Mouse (Mus musculus) common myeloid progenitor, adult 5-6 weeks (primary cell): Measurements from ENCODE around the gene Plcb1. TPM values are rescaled to one million over a fixed set of nuclear protein-coding genes. Genes with fewer than 3 reads are reported as not detected.
"Not testable (repeated sequence)": the region's sequence is repeated elsewhere in the genome, so short reads cannot be mapped to it uniquely, and the experiment has no call there.

Source experiments
- ATAC-seq: replicated peaks from 2 replicates; pipeline ENCODE4 v1.8.0; 2016; ENCODE audit warnings: low read depth, mild to moderate bottlenecking, moderate TSS enrichment, inconsistent platforms; ENCODE audit not compliant: poor library complexity, severe bottlenecking
- total RNA-seq: library from RNA; stranded (forward); fragments of 200-1000, 187-1606 nt; gene quantifications from 2 replicates; pipeline ENCODE4 v1.2.3, GENCODE M21; 2017

The Plcb1 gene
- total RNA-seq, 1 experiment from 2014 or later: 3.8 TPM

DNA sequence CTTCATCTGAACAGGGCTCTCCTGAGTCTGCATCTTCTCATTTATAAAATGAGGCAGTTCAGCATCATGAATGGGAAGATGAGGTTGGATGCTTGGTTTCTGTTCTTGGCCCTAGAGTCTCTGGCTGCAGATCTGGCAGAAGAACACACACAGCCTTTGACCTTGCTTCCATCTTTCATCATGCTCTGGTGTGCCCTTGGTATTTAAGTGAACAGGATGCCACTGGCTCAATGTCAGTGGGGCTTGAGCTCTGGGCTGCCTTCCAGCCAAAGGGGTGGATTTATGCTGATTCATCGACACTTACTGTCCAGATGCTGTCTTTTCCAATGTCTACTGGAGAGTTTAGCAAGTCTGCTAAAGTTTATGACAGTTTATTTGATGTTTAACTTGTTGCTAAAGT, 161.0 kb downstream of the Plcb1 start:
- no peak for ATAC-seq

- ATAC-seq: peak; percentile 22; the same call in 1 of the 2 replicates
Observed at GRCm38 (mm10) chr2:134952088-134952487, 166.2 kb downstream of the Plcb1 start.

DNA sequence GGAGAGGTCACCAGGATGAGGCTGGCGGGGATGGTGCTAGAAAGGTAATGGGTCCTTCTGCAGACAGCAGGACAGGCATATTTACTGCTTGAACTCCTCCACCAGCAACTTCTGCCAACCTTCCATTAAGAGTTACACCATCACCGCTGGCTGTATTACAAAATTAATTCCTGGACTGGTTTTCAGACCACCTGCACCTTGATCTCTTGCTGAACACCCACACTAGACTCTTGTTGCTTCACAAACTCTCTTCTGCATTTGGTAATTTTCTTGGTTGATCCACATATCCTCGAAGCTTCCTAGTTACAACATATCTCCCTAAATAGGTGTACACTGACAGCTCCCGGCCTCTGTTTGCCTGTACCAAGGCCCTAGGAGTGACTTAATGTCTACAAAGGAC, 170.6 kb downstream of the Plcb1 start:
- ATAC-seq: no peak

DNA sequence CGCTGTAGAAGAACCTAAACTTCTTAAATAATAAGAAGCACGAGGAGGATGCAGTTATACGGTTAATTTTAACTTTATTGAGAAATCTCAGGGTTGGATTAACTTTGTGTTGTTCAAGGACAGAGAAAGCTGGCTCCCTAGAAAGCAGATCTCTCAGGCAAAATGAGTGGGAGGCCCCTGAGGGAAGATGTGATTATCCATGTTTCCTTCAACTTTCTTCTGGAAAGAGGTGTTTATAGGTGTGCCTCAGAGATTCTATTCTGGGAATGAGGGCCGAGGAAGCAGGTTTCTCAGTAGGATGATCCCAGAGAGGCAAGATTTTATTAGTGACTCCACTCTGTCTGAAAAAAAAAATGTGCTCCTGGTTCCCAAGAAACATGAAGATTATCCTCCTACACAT, 180.3 kb downstream of the Plcb1 start:
- no peak for ATAC-seq

DNA sequence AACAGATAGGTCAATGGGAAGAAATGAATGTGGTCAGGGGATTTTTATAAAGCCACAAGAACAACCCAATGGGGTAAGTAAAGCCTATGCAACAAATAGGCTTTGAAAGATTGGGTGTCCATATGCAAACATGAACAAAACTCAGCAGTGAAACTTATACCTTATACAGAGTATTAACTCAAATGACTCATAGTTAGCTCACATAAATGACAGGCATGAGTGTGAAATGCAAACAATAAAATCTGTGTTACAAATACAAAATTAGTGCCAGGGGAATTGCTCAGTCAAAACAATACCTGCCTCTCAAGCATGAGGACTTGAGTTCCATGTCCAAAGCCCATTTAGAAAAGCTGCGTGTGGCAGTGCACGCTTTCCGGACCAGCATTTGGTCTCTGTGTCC, 182.5 kb downstream of the Plcb1 start:
- no peak for ATAC-seq

GRCm38 (mm10) chr2:134972376-134972775, 186.5 kb downstream of the Plcb1 start:
- ATAC-seq: no peak

GRCm38 (mm10) chr2:134974711-134975110, 188.8 kb downstream of the Plcb1 start:
- no peak for ATAC-seq

DNA sequence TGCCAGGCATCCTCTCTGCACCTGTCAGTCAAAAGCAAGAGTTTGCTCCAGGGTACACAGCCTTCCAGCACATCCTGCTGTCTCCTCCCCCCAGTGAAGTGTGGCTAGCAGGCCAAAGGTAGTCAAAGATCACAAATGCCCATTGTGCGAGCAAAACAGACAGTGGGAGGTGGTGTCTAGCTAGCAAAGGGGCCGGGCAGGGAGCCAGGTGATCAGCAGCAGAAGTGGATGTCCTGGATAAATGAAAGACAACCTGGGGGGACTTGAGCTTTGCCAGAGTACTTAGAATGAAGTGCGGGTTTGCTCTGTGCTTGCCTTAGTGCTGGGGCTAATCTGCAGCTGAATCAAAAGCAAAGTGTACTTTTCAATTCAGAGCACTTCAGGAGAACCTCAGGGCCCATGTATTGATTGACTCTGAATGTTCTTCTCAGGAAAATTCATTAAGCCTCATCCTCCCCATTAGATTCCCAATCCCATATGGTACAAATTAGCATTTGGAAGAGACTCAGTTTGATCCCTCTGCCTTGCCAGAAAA, 191.0 kb downstream of the Plcb1 start:
- no peak for ATAC-seq

DNA sequence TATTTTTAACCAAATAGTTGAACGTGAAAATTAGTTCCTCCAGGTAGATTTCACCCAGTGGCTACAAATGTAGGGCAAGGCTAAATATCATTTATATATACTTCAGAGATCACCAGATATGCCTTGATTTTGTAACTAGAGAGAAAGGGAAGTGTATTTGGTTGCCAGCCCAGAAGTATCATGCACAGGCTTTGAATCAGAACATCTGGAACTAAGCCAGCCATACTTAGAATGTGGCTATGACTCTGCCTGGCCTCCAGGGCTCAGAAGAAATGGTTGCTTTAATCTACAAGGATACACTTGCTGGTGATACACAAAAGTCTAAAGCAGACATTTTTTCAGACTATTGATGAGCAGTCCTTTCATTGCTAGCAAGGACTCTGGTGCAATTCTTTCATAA, 191.8 kb downstream of the Plcb1 start:
- no peak for ATAC-seq

DNA sequence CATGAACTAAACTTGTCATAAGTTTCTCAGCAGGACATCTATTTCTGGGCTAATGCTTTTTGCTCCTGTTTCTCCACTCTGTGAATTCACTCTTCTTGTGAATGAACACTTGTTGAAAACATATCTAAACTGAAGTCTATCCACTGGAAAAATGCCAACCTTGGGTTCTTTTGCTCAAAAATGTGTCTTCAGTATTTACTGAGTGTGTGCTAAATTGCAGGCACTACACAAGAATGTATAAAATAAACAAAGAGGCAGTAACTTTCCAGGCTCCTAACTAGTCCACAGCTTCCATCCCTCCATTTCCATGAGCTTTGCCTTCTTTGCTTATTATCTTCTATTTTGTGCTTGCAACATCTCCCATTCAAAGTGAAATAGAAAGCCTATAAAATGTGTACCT, 195.5 kb downstream of the Plcb1 start:
- no peak for ATAC-seq

DNA sequence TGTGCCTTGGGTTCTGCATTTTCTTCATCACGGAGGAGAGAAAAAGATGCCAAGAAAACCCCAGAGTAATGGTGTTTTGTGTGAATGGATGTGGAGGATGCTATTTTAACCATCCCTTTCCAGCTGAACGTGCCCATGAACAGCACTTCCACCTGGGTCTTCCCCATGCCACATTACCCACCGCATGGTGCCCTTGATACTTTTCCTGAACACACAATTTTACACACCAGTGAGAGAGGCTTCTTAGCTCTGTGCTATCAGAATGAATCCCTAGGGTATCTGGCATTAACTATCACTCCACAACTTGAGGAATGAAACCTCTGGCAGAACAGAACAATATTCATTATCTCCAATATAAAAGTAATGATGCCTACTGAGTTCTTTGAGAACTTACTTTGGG, 199.0 kb downstream of the Plcb1 start:
- no peak for ATAC-seq

DNA sequence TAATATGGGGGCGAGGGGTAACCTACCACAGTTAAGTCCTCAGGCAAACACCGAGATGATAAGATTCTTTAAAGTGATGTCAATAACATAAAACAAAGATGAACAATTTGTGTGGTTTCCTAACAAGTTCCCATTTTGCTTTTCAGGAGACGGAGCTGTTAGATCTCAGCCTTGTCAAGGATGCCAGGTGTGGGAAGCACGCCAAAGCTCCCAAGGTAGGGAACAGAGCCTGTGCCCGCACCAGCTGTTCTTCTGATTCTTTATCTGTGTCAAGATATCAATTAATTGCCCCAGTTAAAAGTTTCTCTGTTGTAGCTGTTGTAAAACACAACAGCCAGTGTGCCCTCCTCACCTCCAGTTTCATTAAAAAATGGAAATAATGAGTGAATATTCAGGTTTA, 202.1 kb downstream of the Plcb1 start:
- ATAC-seq: no peak

DNA sequence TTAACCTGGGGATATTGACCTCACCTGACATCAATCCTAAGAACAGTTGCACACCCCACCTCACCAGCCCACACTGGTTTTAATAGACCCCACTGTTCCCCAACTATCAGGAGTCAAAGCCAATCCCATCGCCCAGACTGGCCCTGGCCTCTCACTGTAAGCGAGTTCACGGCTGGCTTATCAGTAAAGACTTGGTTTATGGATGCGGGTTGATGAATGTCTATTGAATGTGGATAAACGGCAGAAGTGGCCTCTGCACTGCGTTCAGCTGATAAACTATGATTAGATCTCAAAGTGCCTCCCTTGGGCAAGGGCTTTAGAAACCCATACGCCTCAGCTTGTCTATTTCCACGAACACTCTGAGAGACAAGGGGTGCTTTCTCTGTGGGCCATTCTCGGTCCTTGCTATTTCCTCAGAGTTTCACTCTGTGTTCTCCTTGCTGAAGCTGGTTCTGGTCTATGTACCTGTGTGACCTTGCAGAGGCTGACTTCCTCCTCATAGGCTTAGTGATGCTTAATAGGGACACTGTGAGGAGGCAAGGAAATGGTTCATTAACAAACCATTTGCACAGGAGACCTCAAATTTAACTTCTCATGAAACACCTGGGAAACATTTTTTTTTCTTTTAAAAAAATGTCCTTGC, 203.9 kb downstream of the Plcb1 start:
- no peak for ATAC-seq

- peak; percentile 73; the same call in 1 of the 2 replicates for ATAC-seq
Observed at GRCm38 (mm10) chr2:135007134-135007533, 221.3 kb downstream of the Plcb1 start.

GRCm38 (mm10) chr2:135007885-135008284, 222.0 kb downstream of the Plcb1 start:
- not testable (repeated sequence) for ATAC-seq

GRCm38 (mm10) chr2:135010371-135010770, 224.5 kb downstream of the Plcb1 start:
- ATAC-seq: no peak

DNA sequence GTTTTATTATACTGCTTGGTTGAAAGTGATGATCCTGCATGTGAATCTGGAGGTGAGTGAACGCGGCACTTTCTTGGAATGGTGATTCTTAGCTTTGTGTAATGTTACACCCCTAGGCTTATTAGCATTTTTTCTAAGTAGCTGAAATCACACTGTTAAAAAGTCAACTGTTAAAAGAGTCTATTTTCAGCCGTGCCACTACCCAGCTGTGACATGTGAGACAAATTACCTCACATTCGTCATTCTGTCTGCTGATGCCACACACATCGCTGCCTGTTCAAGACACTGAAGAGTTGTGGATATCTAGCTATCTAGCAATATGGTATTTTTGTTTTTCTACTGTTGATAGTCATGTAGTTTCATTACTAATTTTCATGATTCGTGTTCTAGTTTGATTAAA, 229.6 kb downstream of the Plcb1 start:
- ATAC-seq: no peak

DNA sequence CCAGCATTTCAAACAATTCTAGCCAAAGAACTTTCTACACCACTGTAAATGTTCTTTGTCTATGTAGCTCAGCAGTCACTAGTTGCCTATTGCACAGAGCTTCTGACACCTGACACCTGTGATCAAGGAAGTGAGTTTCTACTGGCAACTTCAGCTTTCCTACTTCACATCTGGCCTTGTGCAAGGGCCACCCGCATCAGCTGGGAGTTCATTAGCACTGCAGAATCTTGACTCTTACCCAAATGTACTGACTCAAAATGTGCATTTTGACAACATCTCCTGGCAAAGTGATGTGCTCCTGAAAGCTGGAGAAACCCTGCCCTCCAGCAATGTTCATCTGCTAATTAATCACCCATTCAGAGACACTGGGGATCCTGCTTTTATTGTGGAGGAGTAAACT, 232.4 kb downstream of the Plcb1 start:
- ATAC-seq: no peak

GRCm38 (mm10) chr2:135018708-135019107, 232.8 kb downstream of the Plcb1 start:
- ATAC-seq: no peak

DNA sequence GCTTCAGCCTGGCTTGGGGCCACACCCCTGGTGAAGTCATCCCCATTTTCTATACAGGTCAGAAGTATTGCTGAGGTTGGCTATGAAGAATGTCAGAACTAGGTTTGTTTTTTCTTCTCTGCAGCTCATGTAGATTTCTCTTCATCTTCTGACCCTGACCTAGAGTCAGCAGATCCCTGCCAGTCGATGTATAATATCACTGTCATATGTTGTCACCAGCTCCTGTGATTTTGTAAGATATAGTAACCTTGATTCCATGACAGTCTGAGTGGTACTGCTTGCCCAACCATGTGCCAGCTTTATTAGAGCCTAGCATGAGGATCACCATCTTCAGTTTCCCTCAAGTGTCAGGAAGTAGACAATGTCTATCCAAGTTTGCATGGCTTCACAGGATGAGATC, 233.7 kb downstream of the Plcb1 start:
- ATAC-seq: no peak

DNA sequence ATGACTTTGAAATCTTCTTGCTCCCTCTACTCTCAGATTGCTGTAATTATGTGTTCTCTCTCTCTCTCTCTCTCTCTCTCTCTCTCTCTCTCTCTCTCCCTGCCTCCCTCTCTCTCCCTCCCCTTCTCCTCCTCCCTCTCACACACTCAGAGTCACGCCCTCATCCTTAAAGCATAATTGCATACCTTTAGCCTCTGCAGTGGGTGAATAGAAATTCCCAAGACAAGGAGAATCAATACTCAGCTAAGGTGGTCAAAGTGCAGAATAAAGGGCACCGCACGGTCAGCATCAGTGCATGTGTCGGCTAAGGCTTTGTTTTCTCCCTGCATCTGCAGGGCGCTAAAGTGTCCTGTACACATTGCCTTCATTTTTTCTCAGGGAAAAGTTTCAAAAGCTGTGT, 243.4 kb downstream of the Plcb1 start:
- ATAC-seq: no peak

DNA sequence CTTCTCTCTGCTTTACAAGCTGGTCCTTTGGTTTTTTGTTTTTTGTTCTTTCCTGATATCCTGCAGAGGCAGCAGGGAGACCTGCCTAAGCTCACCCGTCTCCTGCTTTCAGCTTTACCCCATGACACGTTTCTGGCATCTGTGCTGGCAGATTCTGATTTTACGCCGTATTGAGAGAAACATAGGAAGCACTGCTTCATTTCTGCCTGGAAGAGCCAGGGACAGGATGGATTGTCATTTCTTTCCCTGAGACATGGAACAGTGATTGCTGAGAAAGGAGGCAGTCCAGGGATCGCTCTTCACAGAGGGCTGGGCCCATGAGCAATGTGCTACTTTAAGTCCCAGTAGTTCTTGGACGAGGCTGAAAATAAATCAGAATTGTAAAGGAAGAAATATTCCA, 243.8 kb downstream of the Plcb1 start:
- no peak for ATAC-seq
